Mouse (Mus musculus) spleen, postnatal 10 days (tissue): ENCODE measurements at regions not wholly inside any gene's neighbourhood (a gene's known extent, or its start where the extent isn't known, plus 50 kb on each side); places are given as distances from the start of the nearest gene placed in this dataset.
"Not testable (repeated sequence)": the region's sequence is repeated elsewhere in the genome, so short reads cannot be mapped to it uniquely, and the experiment has no call there.

Source experiments
- DNase-seq, 2 experiments: peaks; one replicate each; pipeline ENCODE4 v3.0.0; 2021 to 2022; ENCODE audit warnings: low spot score in 2 of 2

GRCm38 (mm10) chr3:58224696-58225095 lies 189.8 kb upstream of the Tsc22d2 start:
- no peak for DNase-seq

GRCm38 (mm10) chr3:58226447-58227321 lies 187.8 kb upstream of the Tsc22d2 start:
- no peak for DNase-seq

GRCm38 (mm10) chr3:58227322-58227627 lies 187.2 kb upstream of the Tsc22d2 start:
- no peak for DNase-seq

GRCm38 (mm10) chr3:58228189-58228588 lies 186.3 kb upstream of the Tsc22d2 start:
- DNase-seq, result no peak

GRCm38 (mm10) chr3:58231746-58232145 lies 182.8 kb upstream of the Tsc22d2 start:
- DNase-seq, result no peak

GRCm38 (mm10) chr3:58233296-58233695 lies 181.2 kb upstream of the Tsc22d2 start:
- DNase-seq, result no peak

DNA sequence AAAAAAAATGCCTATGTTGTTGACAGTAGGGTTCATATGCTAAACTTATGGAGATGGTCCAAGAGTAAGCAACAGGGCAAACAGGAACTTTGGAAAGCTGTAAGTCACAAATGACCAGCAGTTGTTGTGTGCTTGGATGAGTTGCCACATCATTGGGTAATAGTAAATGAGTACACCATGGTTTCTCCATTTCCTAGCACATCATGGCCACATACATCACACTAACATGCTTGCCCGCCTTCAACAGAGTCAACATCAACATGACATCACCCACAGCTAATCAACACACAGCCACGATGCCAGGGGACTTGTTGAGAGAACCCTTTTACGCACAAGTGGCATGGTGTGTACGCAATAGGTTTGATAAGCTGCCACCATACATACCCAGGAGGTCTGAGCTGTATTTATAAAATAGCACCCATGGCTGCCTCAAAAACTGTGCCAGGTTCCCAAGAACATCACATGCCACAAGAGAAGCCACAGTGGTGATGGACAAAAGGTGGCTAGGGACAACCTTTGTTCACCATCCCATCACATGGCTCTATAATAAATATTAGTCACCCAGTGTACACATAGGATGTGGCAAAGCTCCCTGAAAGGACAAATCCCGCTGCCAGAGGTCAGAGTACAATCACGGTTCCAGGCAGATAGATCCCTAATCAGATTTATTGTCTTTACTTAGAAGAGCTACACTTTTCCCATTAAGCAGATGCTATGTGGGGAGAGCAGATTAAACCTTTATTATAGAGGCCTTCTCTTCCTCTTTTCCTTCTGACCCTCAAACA lies 179.5 kb upstream of the Tsc22d2 start:
- DNase-seq, result no peak

GRCm38 (mm10) chr3:58238111-58238510 lies 176.4 kb upstream of the Tsc22d2 start:
- DNase-seq, result no peak

DNA sequence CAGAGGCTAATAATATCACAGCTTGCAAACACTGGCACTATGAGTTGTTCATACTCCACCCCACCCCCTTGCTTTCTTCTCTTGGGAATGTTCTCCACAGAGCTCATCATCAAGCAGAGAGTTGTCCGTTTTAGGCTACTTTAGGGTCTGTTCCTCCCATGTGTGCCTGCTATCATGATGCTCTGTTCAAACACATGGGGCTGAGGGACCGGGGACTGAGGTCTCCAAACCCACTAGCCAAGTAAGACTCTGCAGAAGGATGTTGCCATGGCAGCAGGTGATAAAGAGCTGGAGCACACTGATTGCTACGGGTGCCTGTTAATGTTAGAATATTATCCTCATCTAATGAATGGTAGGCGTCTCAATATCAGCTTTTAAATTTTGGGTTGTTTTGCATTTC lies 173.7 kb upstream of the Tsc22d2 start:
- no peak for DNase-seq

DNA sequence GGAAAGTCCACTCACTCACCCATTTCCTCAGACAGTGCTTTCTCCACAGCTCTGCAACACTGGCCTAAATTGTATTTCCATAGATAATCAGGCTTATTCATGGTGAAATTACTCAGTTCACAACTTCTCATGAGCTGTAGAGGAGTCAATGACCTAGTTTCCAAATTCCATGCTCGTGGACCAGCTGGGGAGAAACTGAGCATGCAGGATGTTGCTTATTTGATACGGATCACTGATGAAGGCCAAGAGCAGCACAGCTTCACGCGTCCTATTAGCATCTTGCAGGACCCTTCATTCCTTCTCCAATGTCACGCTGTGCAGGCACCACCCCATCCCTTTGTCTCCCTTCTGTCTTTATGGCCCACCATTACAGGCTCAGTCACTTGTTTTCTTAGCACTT lies 169.2 kb upstream of the Tsc22d2 start:
- DNase-seq, result no peak

DNA sequence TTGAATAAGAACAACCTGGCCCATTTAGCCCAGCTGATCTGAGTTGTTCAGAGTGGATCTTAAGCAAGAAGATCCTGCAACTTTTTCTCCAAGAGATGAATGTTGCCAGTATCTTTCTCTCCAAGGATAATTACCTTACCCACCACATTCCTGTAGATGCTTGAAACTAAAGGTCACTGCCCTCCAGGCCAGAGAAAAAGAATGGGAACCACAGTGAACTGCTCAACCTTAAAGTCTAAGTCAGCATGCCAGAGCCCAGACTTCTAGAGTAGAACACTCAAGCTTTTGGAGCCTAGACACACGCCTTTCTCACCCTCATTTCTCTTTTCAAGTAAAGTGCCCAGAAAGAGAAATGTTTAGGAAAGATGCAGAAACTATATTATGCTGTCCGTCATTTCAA lies 166.5 kb upstream of the Tsc22d2 start:
- no peak for DNase-seq

GRCm38 (mm10) chr3:58253942-58254341 lies 160.6 kb upstream of the Tsc22d2 start:
- no peak for DNase-seq

GRCm38 (mm10) chr3:58267606-58268325 lies 146.7 kb upstream of the Tsc22d2 start:
- no peak for DNase-seq

GRCm38 (mm10) chr3:58271441-58271840 lies 143.1 kb upstream of the Tsc22d2 start:
- not testable (repeated sequence) for DNase-seq

GRCm38 (mm10) chr3:58281291-58281690 lies 133.2 kb upstream of the Tsc22d2 start:
- no peak for DNase-seq

GRCm38 (mm10) chr3:58284371-58284770 lies 130.1 kb upstream of the Tsc22d2 start:
- DNase-seq, result not testable (repeated sequence)

DNA sequence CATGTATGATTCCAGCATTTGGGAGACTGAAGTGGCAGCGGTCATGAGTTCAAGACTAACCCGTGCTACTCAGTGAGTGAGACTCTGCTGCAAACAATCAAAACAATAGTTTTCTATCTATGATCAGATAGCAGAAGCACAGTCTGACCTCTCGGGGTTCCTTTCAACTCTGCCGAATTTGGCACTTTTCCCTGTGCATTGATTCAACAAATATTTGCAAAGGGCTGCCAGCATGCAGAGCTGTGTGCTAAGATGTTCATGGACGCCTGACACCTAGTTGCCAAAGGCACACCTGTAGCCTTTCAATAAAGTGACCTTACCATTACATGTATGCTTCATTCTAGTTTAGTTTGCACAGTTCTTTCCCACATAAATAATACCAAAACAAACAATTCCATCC lies 118.7 kb upstream of the Tsc22d2 start:
- no peak for DNase-seq

DNA sequence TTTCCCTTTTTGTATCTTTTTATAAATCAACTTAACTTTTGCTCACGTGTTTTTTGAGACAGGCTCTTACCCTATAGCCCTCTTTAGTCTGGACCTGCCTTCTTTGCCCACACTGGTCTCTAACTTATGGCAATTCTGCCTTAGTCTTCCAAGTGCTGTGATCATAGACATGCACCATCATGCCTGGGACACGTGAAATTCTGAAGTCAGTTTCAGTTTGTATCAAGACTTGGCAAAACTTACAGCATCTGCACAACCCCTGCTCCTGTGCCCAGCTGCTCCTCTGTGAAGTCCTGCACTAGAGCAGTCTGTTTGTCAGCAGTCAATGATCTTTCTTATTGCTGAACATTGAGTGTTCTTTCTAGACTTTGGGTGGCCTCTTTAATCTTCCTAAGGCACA lies 114.3 kb upstream of the Tsc22d2 start:
- DNase-seq, result no peak

- DNase-seq, result no peak
These were observed 113.6 kb upstream of the Tsc22d2 start for GRCm38 (mm10) chr3:58300801-58301485.

GRCm38 (mm10) chr3:58302322-58302721 lies 112.2 kb upstream of the Tsc22d2 start:
- no peak for DNase-seq

DNA sequence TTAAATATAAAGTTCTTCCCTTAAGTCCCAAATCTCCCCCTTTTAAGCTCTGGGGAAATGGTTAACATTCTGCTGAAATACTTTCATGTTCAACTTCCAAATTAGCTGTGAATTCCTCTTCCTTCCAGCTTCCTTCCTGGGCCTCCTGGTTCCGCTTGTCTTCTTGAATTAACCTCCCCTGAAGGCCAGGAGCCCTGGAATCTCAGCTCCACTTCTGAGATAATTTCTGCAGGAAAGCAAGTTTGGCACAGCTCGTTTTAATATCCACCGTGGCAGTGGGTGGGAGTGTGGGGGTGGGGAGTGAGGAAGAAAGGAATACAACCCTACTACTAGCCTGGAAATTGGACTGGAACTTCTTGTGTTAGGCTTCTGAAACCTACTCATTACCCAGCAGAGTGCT lies 110.8 kb upstream of the Tsc22d2 start:
- no peak for DNase-seq

GRCm38 (mm10) chr3:58309601-58310000 lies 104.9 kb upstream of the Tsc22d2 start:
- DNase-seq, result no peak
